Mouse (Mus musculus): Measurements from ENCODE around the gene Gtf2f2. TPM values are rescaled to one million over a fixed set of nuclear protein-coding genes. Genes with fewer than 3 reads are reported as not detected.
"Not testable (repeated sequence)": the region's sequence is repeated elsewhere in the genome, so short reads cannot be mapped to it uniquely, and the experiment has no call there.

Gene Gtf2f2
- polyA plus RNA-seq, 1 experiment from 2014 or later = 55.7 TPM

- no peaks in the 10 kb centered on the region for H3K27me3 ChIP-seq (replicated peaks; ENCODE audit: low read depth, poor library complexity, severe bottlenecking)
- H3K4me3 ChIP-seq = no peak overlapping the region
- H3K9me3 ChIP-seq = no peaks in the 10 kb centered on the region
- no peak for DNase-seq (ENCODE audit: low spot score)
- peaks cover 11% of the 10 kb centered on the region; the same call in 1 of the 2 replicates for H3K36me3 ChIP-seq (replicated peaks)
- H3K27ac ChIP-seq (replicated peaks) = no peak overlapping the region
- 93% methylated on average over 3 of the region's 3 CpGs for WGBS
- no peaks in the 10 kb centered on the region for H3K4me1 ChIP-seq
Observed at GRCm38 (mm10) chr14:75942365-75942764, 68.3 kb downstream of the Gtf2f2 start.

- DNase-seq (ENCODE audit: low spot score) = no peak
- Histone ChIP-seq H3K36me3 (replicated peaks) (peaks cover 11% of the 10 kb centered on the region; the same call in 1 of the 2 replicates), H3K4me1 (no peaks in the 10 kb centered on the region), H3K4me3 (no peak overlapping the region), H3K27me3 (replicated peaks; ENCODE audit: low read depth, poor library complexity, severe bottlenecking) (no peaks in the 10 kb centered on the region), H3K27ac (replicated peaks) (no peak overlapping the region), H3K9me3 (no peaks in the 10 kb centered on the region)
- 99% methylated on average over 1 of the region's 1 CpGs for WGBS
Observed at GRCm38 (mm10) chr14:75941500-75941899, 69.2 kb downstream of the Gtf2f2 start.

DNA sequence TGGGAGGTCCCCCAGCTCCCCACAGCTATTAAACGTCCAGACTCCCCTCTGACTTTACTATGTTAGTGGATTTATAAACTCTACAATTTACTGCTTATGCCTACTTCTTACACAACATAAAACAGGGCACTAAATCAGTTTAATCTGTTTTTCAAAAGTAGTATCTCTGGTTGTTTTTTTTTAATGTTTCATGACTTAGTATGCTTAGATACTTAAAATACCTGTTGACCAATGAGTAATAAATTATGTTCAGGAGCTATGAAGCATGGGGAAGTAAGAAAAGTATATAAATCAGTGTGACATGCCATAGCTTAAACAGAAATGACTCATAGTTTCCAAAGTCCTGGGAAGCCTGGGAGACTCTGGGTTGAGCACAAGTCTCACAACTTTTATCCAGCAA, 73.0 kb downstream of the Gtf2f2 start:
- WGBS = 88% methylated on average over 1 of the region's 1 CpGs
- Histone ChIP-seq H3K27ac (replicated peaks) (no peak overlapping the region), H3K27me3 (replicated peaks; ENCODE audit: low read depth, poor library complexity, severe bottlenecking) (no peaks in the 10 kb centered on the region), H3K4me3 (no peak overlapping the region), H3K9me3 (no peaks in the 10 kb centered on the region), H3K36me3 (replicated peaks) (peaks cover 8% of the 10 kb centered on the region; the same call in 1 of the 2 replicates), H3K4me1 (no peaks in the 10 kb centered on the region)
- no peak for DNase-seq (ENCODE audit: low spot score)

GRCm38 (mm10) chr14:75934359-75934758, 76.3 kb downstream of the Gtf2f2 start:
- 86% methylated on average over 2 of the region's 2 CpGs for WGBS
- Histone ChIP-seq H3K4me3 (no peak overlapping the region), H3K27ac (replicated peaks) (no peak overlapping the region), H3K4me1 (no peaks in the 10 kb centered on the region), H3K9me3 (no peaks in the 10 kb centered on the region), H3K27me3 (replicated peaks; ENCODE audit: low read depth, poor library complexity, severe bottlenecking) (no peaks in the 10 kb centered on the region), H3K36me3 (replicated peaks) (0 out of 2 replicates have a peak, but pooled peaks cover 4% of the 10 kb centered on the region)
- no peak for DNase-seq (ENCODE audit: low spot score)

DNA sequence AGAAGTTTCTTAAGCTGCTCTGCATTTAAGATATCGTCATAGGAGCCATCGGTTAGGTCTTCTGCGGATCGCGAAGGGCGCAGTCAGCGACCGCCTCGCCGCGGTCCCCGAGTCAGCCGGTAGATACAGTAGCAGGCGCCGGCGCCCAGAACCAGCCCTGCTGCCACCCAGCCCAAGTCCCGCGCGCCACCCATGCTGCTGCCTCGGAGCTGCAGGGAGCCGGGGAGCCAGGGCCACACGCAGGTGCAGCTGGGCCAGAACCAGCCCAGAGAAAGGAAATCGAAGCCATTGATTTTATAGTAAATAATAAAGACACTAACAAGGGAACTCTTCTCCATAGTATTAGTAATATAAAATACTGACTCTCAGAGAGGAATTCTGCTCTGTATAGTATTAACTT, 79.4 kb downstream of the Gtf2f2 start:
- no peak for DNase-seq (ENCODE audit: low spot score)
- H3K27ac ChIP-seq (replicated peaks) = no peak overlapping the region
- H3K4me3 ChIP-seq = no peak overlapping the region
- H3K36me3 ChIP-seq (replicated peaks) = 0 out of 2 replicates have a peak, but pooled peaks cover 4% of the 10 kb centered on the region
- no peaks in the 10 kb centered on the region for H3K27me3 ChIP-seq (replicated peaks; ENCODE audit: low read depth, poor library complexity, severe bottlenecking)
- no peaks in the 10 kb centered on the region for H3K4me1 ChIP-seq
- no peaks in the 10 kb centered on the region for H3K9me3 ChIP-seq
- 96% methylated on average over 23 of the region's 23 CpGs for WGBS

GRCm38 (mm10) chr14:75929713-75930112, 81.0 kb downstream of the Gtf2f2 start:
- not testable (repeated sequence) for H3K27ac ChIP-seq (replicated peaks); H3K9me3 ChIP-seq; DNase-seq (ENCODE audit: low spot score); H3K4me1 ChIP-seq; H3K36me3 ChIP-seq (replicated peaks); H3K27me3 ChIP-seq (replicated peaks; ENCODE audit: low read depth, poor library complexity, severe bottlenecking); H3K4me3 ChIP-seq
- 95% methylated on average over 8 of the region's 8 CpGs for WGBS

GRCm38 (mm10) chr14:75923314-75924052, 87.2 kb downstream of the Gtf2f2 start:
- Histone ChIP-seq H3K36me3 (replicated peaks) (no peaks in the 10 kb centered on the region), H3K9me3 (no peaks in the 10 kb centered on the region), H3K4me1 (0 out of 2 replicates have a peak, but pooled peaks cover 5% of the 10 kb centered on the region), H3K27ac (replicated peaks) (no peak overlapping the region), H3K4me3 (no peak overlapping the region), H3K27me3 (replicated peaks; ENCODE audit: low read depth, poor library complexity, severe bottlenecking) (no peaks in the 10 kb centered on the region)
- DNase-seq (ENCODE audit: low spot score) = no peak
- 85% methylated on average over 1 of the region's 1 CpGs for WGBS

- Histone ChIP-seq H3K27me3 (replicated peaks; ENCODE audit: low read depth, poor library complexity, severe bottlenecking) (no peaks in the 10 kb centered on the region), H3K4me1 (no peaks in the 10 kb centered on the region), H3K27ac (replicated peaks) (no peak overlapping the region), H3K36me3 (replicated peaks) (peaks cover 15% of the 10 kb centered on the region), H3K9me3 (no peaks in the 10 kb centered on the region), H3K4me3 (no peak overlapping the region)
- DNase-seq (ENCODE audit: low spot score) = no peak
- 92% methylated on average over 2 of the region's 2 CpGs for WGBS
Observed at GRCm38 (mm10) chr14:75912665-75913064, 98.0 kb downstream of the Gtf2f2 start.

GRCm38 (mm10) chr14:75911968-75912367, 98.7 kb downstream of the Gtf2f2 start:
- H3K4me3 ChIP-seq = no peak overlapping the region
- no peaks in the 10 kb centered on the region for H3K27me3 ChIP-seq (replicated peaks; ENCODE audit: low read depth, poor library complexity, severe bottlenecking)
- WGBS = 91% methylated on average over 6 of the region's 6 CpGs
- no peaks in the 10 kb centered on the region for H3K9me3 ChIP-seq
- H3K27ac ChIP-seq (replicated peaks) = no peak overlapping the region
- DNase-seq (ENCODE audit: low spot score) = no peak
- peaks cover 12% of the 10 kb centered on the region for H3K36me3 ChIP-seq (replicated peaks)
- no peaks in the 10 kb centered on the region for H3K4me1 ChIP-seq

DNA sequence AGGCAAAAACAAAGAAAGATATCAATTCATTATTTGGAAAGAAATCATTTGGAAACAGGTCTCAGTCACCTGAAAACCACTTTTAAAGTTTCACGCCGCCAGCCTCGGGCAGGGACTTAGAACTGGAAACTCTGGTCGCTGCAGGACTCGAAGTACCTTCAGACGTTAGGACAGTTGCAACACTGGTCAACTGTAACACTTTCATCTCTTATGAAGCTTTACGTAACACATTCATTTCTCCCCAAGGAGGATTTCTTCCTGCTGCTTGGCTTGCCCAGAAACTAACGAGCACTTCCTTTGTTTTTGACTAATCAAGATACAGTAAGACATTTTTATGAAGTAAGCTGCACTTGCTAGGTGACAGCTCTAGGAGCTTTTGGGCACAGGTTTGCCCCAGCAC, 103.7 kb downstream of the Gtf2f2 start:
- Histone ChIP-seq H3K36me3 (replicated peaks) (peaks cover 31% of the 10 kb centered on the region), H3K27ac (replicated peaks) (no peak overlapping the region), H3K4me1 (0 out of 2 replicates have a peak, but pooled peaks cover 7% of the 10 kb centered on the region), H3K27me3 (replicated peaks; ENCODE audit: low read depth, poor library complexity, severe bottlenecking) (no peaks in the 10 kb centered on the region), H3K4me3 (no peak overlapping the region), H3K9me3 (no peaks in the 10 kb centered on the region)
- 94% methylated on average over 8 of the region's 8 CpGs for WGBS
- DNase-seq (ENCODE audit: low spot score) = no peak

DNA sequence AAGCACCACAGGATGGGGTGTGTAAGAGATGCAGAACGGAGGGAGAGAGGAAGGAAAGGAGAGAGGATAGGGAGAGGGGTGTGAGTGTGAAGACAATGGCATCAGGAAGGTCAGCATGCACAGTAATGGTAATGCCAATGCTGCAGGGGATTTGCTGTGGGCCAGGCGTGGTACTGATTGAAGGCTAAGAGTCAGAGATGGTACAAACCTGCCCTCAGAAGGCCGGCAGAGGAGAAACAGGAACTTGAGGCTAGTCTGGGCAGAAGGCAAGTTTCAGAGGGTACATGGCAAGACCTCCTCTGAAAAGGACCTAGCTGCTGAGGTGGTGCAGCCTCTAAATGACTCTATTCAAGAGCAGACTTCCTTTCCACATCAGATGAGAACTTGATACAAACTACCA, 105.7 kb downstream of the Gtf2f2 start:
- DNase-seq (ENCODE audit: low spot score) = no peak
- H3K4me3 ChIP-seq = no peak overlapping the region
- no peaks in the 10 kb centered on the region for H3K27me3 ChIP-seq (replicated peaks; ENCODE audit: low read depth, poor library complexity, severe bottlenecking)
- peaks cover 31% of the 10 kb centered on the region for H3K36me3 ChIP-seq (replicated peaks)
- H3K27ac ChIP-seq (replicated peaks) = no peak overlapping the region
- H3K9me3 ChIP-seq = no peaks in the 10 kb centered on the region
- WGBS = 88% methylated on average over 3 of the region's 3 CpGs
- H3K4me1 ChIP-seq = peaks cover 20% of the 10 kb centered on the region

- Histone ChIP-seq H3K4me3 (no peak overlapping the region), H3K36me3 (replicated peaks) (peaks cover 35% of the 10 kb centered on the region), H3K27me3 (replicated peaks; ENCODE audit: low read depth, poor library complexity, severe bottlenecking) (no peaks in the 10 kb centered on the region), H3K27ac (replicated peaks) (no peak overlapping the region), H3K9me3 (no peaks in the 10 kb centered on the region), H3K4me1 (peaks cover 20% of the 10 kb centered on the region)
- WGBS = 89% methylated on average over 3 of the region's 3 CpGs
- no peak for DNase-seq (ENCODE audit: low spot score)
Observed at GRCm38 (mm10) chr14:75903131-75903530, 107.5 kb downstream of the Gtf2f2 start.

- DNase-seq (ENCODE audit: low spot score) = no peak
- WGBS = 83% methylated on average over 2 of the region's 2 CpGs
- no peak overlapping the region for H3K27ac ChIP-seq (replicated peaks)
Observed at GRCm38 (mm10) chr14:75902013-75902412, 108.7 kb downstream of the Gtf2f2 start.

More at GRCm38 (mm10) chr14:75902013-75902412, 108.7 kb downstream of the Gtf2f2 start:
- H3K27me3 ChIP-seq (replicated peaks; ENCODE audit: low read depth, poor library complexity, severe bottlenecking) = no peaks in the 10 kb centered on the region
- peaks cover 20% of the 10 kb centered on the region for H3K4me1 ChIP-seq
- H3K9me3 ChIP-seq = no peaks in the 10 kb centered on the region
- peaks cover 46% of the 10 kb centered on the region for H3K36me3 ChIP-seq (replicated peaks)
- H3K4me3 ChIP-seq = no peak overlapping the region
